Mouse (Mus musculus) liver, embryonic 14.5 days (tissue): Measurements from ENCODE around the gene Gm21762.
"Not testable (repeated sequence)": the region's sequence is repeated elsewhere in the genome, so short reads cannot be mapped to it uniquely, and the experiment has no call there.

Experiments
- CTCF ChIP-seq: IDR thresholded peaks from 2 replicates; pipeline ENCODE4 v1.5.1; 2016; ENCODE audit warnings: antibody characterized with exemption, low read depth, control low read depth
- EP300 ChIP-seq: IDR thresholded peaks from 2 replicates; pipeline ENCODE4 v1.6.1; 2016; ENCODE audit warnings: antibody characterized with exemption, low read depth

DNA sequence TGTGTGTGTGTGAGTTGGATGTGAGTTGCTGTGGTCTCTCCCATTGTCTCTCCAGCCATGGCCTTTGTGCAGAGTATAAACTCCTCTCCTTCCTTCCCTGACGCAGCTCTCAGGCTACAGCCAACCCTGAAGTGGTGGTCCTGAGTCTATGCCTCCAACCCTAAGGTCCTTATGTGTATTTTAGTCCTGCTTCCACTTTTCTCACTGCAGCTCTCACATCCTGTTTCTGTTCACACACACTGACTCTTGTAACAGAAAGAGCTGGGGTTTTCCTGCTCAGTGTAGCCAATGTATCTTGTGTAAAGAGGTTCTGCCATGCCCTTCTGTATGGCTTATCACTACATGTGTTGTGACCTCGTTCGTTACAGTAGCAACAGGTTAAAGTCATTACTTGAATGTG lies 44.0 kb upstream of the Gm21762 start:
- TF ChIP-seq CTCF, EP300: not testable (repeated sequence)
